Mouse (Mus musculus) adrenal gland, postnatal 25 days (tissue): ENCODE measurements around the gene Ckb. TPM values are rescaled to one million over a fixed set of nuclear protein-coding genes. Genes with fewer than 3 reads are reported as not detected.
A peak's percentile ranks its signal among the peaks of the same experiment; 100 is the strongest.

Experiments used
- DNase-seq: peaks from one replicate; pipeline ENCODE4 v3.0.0; 2021; ENCODE audit warnings: mixed read lengths
- total RNA-seq: library from RNA; stranded (reverse); gene quantifications from 2 replicates; pipeline ENCODE4 v1.2.3, GENCODE M21; 2021

Ckb gene
- total RNA-seq, 1 experiment from 2014 or later, result 27.3 TPM

- no peak for DNase-seq
Measured at GRCm38 (mm10) chr12:111692899-111693298, 20.8 kb upstream of the Ckb start.

GRCm38 (mm10) chr12:111691346-111691872 is 19.3 kb upstream of the Ckb start:
- no peak for DNase-seq

- DNase-seq, result no peak
Measured at GRCm38 (mm10) chr12:111689426-111689825, 17.3 kb upstream of the Ckb start.

- no peak for DNase-seq
Measured at GRCm38 (mm10) chr12:111688069-111688428, 15.9 kb upstream of the Ckb start.

GRCm38 (mm10) chr12:111687350-111688068 is 15.4 kb upstream of the Ckb start:
- peak; percentile 82 for DNase-seq

GRCm38 (mm10) chr12:111686390-111686789 is 14.3 kb upstream of the Ckb start:
- no peak for DNase-seq

- no peak for DNase-seq
Measured at GRCm38 (mm10) chr12:111682806-111683205, 10.7 kb upstream of the Ckb start.

GRCm38 (mm10) chr12:111682003-111682402 is 9.9 kb upstream of the Ckb start:
- DNase-seq, result no peak

- DNase-seq, result no peak
Measured at GRCm38 (mm10) chr12:111681305-111681704, 9.2 kb upstream of the Ckb start.

GRCm38 (mm10) chr12:111680661-111681060 is 8.5 kb upstream of the Ckb start:
- DNase-seq, result no peak

GRCm38 (mm10) chr12:111678997-111679396 is 6.9 kb upstream of the Ckb start:
- no peak for DNase-seq

- no peak for DNase-seq
Measured at GRCm38 (mm10) chr12:111678670-111678933, 6.5 kb upstream of the Ckb start.

- peak; percentile 86 for DNase-seq
Measured at GRCm38 (mm10) chr12:111677882-111678669, 5.9 kb upstream of the Ckb start, which contains the start of gene Trmt61a. Trmt61a (plus strand) TSS chr12:111678105.

- DNase-seq, result no peak
Measured at GRCm38 (mm10) chr12:111677421-111677820, 5.3 kb upstream of the Ckb start.

GRCm38 (mm10) chr12:111675797-111676580 is 3.9 kb upstream of the Ckb start:
- no peak for DNase-seq

- DNase-seq, result no peak
Measured at GRCm38 (mm10) chr12:111674850-111675486, 2.8 kb upstream of the Ckb start.

GRCm38 (mm10) chr12:111672581-111672980 is 443 bp upstream of the Ckb start:
- no peak for DNase-seq

- peak; percentile 68 for DNase-seq
Measured at GRCm38 (mm10) chr12:111671431-111671902, 671 bp downstream of the Ckb start.

GRCm38 (mm10) chr12:111670976-111671375 is 1.2 kb downstream of the Ckb start:
- no peak for DNase-seq

GRCm38 (mm10) chr12:111670371-111670971 is 1.7 kb downstream of the Ckb start:
- no peak for DNase-seq

- no peak for DNase-seq
Measured at GRCm38 (mm10) chr12:111669961-111670360, 2.2 kb downstream of the Ckb start.
